Mouse (Mus musculus): ENCODE measurements around the gene Zgrf1.

- no peak for TF ChIP-seq SRF (IDR thresholded peaks at IDR 0.05; ENCODE audit: control insufficient read depth, insufficient read length, low read depth)
- TF ChIP-seq POLR2A (IDR thresholded peaks at IDR 0.05; ENCODE audit: insufficient read length, low read depth): no peak
- no peak for TF ChIP-seq USF1 (IDR thresholded peaks at IDR 0.05; ENCODE audit: low read depth)
- TF ChIP-seq MYOG (IDR thresholded peaks at IDR 0.05; ENCODE audit: control insufficient read depth in 1 of 3, insufficient read depth in 1 of 3, insufficient read length in 2 of 3, low read depth in 2 of 3): no peak
- no peak for TF ChIP-seq MYOD1 (IDR thresholded peaks at IDR 0.05; ENCODE audit: control insufficient read depth in 1 of 3, insufficient read length in 2 of 3, low read depth in 2 of 3)
- no peak for TF ChIP-seq TCF12 (IDR thresholded peaks at IDR 0.05; ENCODE audit: insufficient read depth, poor library complexity, severe bottlenecking)
- no peak for TF ChIP-seq CEBPB (IDR thresholded peaks at IDR 0.05; ENCODE audit: insufficient read depth, poor library complexity, severe bottlenecking)
- no peak for TF ChIP-seq MAX (IDR thresholded peaks at IDR 0.05; ENCODE audit: low read depth)
- no peak for TF ChIP-seq E2F4 (IDR thresholded peaks at IDR 0.05; ENCODE audit: insufficient read depth)
- no peak for TF ChIP-seq POLR2AphosphoS2 (IDR thresholded peaks at IDR 0.05; ENCODE audit: insufficient read length, low read depth)
Observed at GRCm38 (mm10) chr3:127527465-127528034, 25.7 kb upstream of the Zgrf1 start.

All from myocyte (in vitro differentiated cells).